Mouse (Mus musculus) erythroblast, embryonic 14.5 days (primary cell): Measurements from ENCODE around the gene Krtap10-10.

ENCODE experiments used
- GATA1 ChIP-seq: IDR thresholded peaks from 2 replicates; pipeline ENCODE4 v1.6.1; 2012; ENCODE audit warnings: low read length, inconsistent platforms, mixed read lengths
- TAL1 ChIP-seq: IDR thresholded peaks from 3 replicates; pipeline ENCODE4 v1.6.1; 2012; ENCODE audit warnings: low read length, inconsistent platforms, mixed read lengths

DNA sequence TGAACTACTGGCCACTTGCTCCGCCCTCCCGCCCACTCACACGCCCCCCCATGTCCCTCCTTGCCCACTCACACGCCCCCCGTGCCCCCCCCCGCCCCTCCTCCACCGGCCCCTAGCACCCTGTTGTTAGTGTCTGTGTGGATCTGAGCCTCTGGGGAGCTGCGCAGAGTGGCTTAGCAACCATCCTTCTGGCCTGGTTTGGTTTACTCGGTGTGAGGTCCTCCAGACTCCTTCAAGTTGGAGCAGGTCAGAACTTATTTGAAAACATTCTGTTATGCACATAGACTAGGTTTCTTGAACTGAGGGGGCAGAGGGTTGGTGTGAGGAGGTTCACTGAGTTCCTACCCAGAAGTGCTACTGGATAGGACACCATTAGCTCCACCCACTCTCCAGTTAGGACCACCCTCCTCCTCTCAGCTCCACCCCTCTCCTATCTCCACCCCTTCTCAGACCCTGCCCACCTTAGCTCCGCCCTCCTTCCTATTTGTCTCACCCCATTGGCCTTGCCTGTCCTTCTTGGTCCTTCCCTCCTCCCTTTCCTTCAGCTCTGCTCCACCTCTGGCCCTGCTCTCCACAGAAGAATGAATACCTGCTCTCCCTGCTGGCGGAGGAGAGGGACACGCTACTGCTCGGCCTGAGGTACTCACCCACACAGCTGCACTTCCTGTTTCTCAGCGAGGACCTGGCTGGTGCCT lies 28.5 kb downstream of the Krtap10-10 start:
- TF ChIP-seq GATA1 (no peak), TAL1 (no peak)
